Mouse (Mus musculus): ENCODE data around the gene Gm12117. TPM values are rescaled to one million over a fixed set of nuclear protein-coding genes. Genes with fewer than 3 reads are reported as not detected.

The Gm12117 gene
- polyA plus RNA-seq, 1 experiment from 2014 or later = not detected

DNA sequence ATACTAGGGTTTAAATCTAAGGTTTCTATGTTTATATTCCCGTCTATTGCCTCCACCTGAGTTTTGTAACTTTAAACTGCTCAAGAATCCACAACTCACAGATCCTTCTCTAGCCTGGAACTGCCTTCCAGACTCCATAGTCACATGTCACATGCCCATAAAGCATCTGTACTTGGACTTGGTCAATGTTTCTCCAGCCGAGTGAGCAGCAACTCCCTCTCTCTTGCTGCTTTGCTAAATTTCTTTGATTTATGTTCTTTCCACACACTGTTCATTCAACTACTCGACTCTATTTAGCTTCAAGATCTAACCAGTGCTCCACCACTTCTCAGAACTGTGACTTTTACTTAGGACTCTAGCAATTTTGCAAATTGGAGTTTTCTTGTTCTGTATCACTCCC lies 1.7 kb downstream of the Gm12117 start:
- 79% methylated on average over 3 of the region's 3 CpGs for WGBS

DNA sequence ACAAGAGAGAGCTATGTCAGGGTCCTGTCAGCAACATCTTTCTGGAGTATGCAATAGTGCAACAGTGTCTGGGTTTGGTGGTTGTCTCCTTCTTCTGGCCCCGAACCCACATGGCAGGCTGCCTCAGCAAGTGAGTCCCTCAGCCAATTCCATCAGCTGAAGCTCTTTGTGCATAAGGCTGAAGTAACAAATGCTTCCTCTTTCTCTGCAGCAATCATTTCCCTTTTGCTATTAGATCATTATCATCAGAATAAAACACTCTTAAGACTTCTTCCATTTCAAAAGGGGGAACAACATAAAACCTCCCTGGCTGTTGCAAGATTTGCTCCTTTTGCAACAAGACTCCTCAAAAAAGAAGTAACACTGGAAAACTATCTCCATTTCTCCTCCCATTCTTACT lies 2.2 kb downstream of the Gm12117 start:
- no peak overlapping the region for H3K4me2 ChIP-seq (ENCODE audit: low read length)
- H3K27ac ChIP-seq (ENCODE audit: low read depth, low read length) = no peak overlapping the region
- ATAC-seq (no peak), DNase-seq (ENCODE audit: low spot score) (no peak)
- no peak overlapping the region for H3K9ac ChIP-seq (ENCODE audit: low read length)
- no peaks in the 10 kb centered on the region for H3K36me3 ChIP-seq (ENCODE audit: control insufficient read depth, insufficient read depth, low read length)
- 82% methylated on average over 1 of the region's 1 CpGs for whole genome bisulfite sequencing
- H3K4me3 ChIP-seq (ENCODE audit: low read depth, low read length) = no peak overlapping the region
- no peaks in the 10 kb centered on the region for H3K9me3 ChIP-seq (replicated peaks; ENCODE audit: control insufficient read depth, low read length)
- H3K4me1 ChIP-seq (ENCODE audit: control insufficient read depth, insufficient read depth, low read length) = no peaks in the 10 kb centered on the region
- no peaks in the 10 kb centered on the region for H3K27me3 ChIP-seq (replicated peaks; ENCODE audit: control insufficient read depth, insufficient read depth, low read length)

More for the DNA sequence above, 1.7 kb downstream of the Gm12117 start:
- H3K27ac ChIP-seq (ENCODE audit: low read depth, low read length) = no peak overlapping the region
- DNase-seq (ENCODE audit: low spot score) (no peak), ATAC-seq (no peak)
- H3K9ac ChIP-seq (ENCODE audit: low read length) = no peak overlapping the region
- no peaks in the 10 kb centered on the region for H3K36me3 ChIP-seq (ENCODE audit: control insufficient read depth, insufficient read depth, low read length)
- H3K4me3 ChIP-seq (ENCODE audit: low read depth, low read length) = no peak overlapping the region
- H3K4me1 ChIP-seq (ENCODE audit: control insufficient read depth, insufficient read depth, low read length) = no peaks in the 10 kb centered on the region
- H3K27me3 ChIP-seq (replicated peaks; ENCODE audit: control insufficient read depth, insufficient read depth, low read length) = no peaks in the 10 kb centered on the region
- no peak overlapping the region for H3K4me2 ChIP-seq (ENCODE audit: low read length)
- H3K9me3 ChIP-seq (replicated peaks; ENCODE audit: control insufficient read depth, low read length) = no peaks in the 10 kb centered on the region

DNA sequence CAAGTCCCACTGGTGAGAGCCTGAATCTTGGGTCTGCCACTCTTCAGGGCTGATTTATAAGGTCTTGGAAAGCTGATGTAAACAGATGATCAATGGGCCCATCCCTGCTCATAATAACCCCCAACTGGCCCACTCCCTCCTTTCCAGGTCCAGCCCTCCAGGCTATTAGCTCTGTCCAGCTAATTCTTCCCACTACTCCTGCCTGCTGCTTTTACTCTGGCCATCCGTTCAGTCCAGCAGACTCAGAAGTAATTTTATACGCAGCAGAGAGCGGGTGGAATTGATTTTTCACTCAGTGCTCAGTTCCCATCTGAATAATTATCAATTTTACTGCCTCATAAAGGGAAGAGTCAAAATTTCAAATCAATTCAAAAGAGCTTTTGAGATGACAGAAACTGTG lies 36.2 kb downstream of the Gm12117 start:
- Histone ChIP-seq H3K36me3 (ENCODE audit: control insufficient read depth, insufficient read depth, low read length) (no peaks in the 10 kb centered on the region), H3K4me1 (ENCODE audit: control insufficient read depth, insufficient read depth, low read length) (no peaks in the 10 kb centered on the region), H3K27me3 (replicated peaks; ENCODE audit: control insufficient read depth, insufficient read depth, low read length) (no peaks in the 10 kb centered on the region), H3K4me3 (ENCODE audit: low read depth, low read length) (no peak overlapping the region), H3K4me2 (ENCODE audit: low read length) (no peak overlapping the region), H3K9me3 (replicated peaks; ENCODE audit: control insufficient read depth, low read length) (no peaks in the 10 kb centered on the region), H3K9ac (ENCODE audit: low read length) (no peak overlapping the region), H3K27ac (ENCODE audit: low read depth, low read length) (no peak overlapping the region)
- 81% methylated on average over 3 of the region's 3 CpGs for WGBS
- ATAC-seq (no peak), DNase-seq (ENCODE audit: low spot score) (no peak)

DNA sequence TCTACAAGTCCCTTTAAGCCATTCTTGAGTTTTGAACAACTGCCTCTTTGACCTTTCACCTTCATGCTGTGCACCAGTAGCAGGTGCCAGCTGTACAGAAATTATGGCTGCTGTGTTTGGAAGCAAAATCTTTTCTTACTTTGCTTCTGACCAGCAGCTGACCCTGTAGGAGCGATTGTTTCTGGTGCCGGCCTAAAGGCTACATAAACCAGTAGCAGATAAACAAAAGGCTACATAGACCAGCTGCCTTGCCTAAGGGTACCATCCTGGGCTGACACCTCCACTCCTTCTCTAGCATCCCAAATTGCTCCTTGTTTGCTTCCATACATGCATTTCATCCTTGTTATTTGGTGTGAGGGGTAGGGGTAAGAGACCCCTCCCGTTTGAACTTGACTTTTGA lies 42.4 kb downstream of the Gm12117 start:
- Histone ChIP-seq H3K4me1 (ENCODE audit: control insufficient read depth, insufficient read depth, low read length) (peaks cover 4% of the 10 kb centered on the region), H3K4me3 (ENCODE audit: low read depth, low read length) (no peak overlapping the region), H3K27me3 (replicated peaks; ENCODE audit: control insufficient read depth, insufficient read depth, low read length) (no peaks in the 10 kb centered on the region), H3K4me2 (ENCODE audit: low read length) (no peak overlapping the region), H3K27ac (ENCODE audit: low read depth, low read length) (no peak overlapping the region), H3K9me3 (replicated peaks; ENCODE audit: control insufficient read depth, low read length) (no peaks in the 10 kb centered on the region), H3K9ac (ENCODE audit: low read length) (no peak overlapping the region), H3K36me3 (ENCODE audit: control insufficient read depth, insufficient read depth, low read length) (no peaks in the 10 kb centered on the region)
- ATAC-seq = no peak
- DNase-seq (ENCODE audit: low spot score) = no peak
- 60% methylated on average over 3 of the region's 3 CpGs for WGBS

DNA sequence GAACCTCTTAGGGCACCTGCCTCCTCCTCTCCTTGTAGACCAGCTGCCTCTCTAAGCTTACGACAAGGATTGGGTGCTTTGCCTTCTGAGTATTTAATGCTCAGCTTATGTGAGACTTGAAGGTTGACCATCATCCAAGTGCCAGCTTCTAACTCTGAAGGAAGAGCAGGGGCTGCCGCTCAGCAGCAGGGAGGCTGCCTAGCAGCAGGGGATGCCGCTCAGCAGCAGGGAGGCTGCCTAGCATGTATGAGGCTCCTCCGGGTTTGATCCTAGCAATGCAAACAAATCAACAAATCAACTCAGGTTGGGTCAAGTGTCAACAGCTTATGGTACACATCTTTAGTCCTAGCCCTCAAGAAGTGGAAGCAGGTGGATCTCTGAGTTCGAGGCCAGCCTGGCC lies 44.5 kb downstream of the Gm12117 start:
- Histone ChIP-seq H3K4me2 (ENCODE audit: low read length) (no peak overlapping the region), H3K4me1 (ENCODE audit: control insufficient read depth, insufficient read depth, low read length) (peaks cover 4% of the 10 kb centered on the region), H3K27me3 (replicated peaks; ENCODE audit: control insufficient read depth, insufficient read depth, low read length) (no peaks in the 10 kb centered on the region), H3K27ac (ENCODE audit: low read depth, low read length) (no peak overlapping the region), H3K36me3 (ENCODE audit: control insufficient read depth, insufficient read depth, low read length) (no peaks in the 10 kb centered on the region), H3K9me3 (replicated peaks; ENCODE audit: control insufficient read depth, low read length) (no peaks in the 10 kb centered on the region), H3K4me3 (ENCODE audit: low read depth, low read length) (no peak overlapping the region), H3K9ac (ENCODE audit: low read length) (no peak overlapping the region)
- DNase-seq (ENCODE audit: low spot score) (no peak), ATAC-seq (no peak)
- WGBS = 75% methylated on average over 5 of the region's 5 CpGs

DNA sequence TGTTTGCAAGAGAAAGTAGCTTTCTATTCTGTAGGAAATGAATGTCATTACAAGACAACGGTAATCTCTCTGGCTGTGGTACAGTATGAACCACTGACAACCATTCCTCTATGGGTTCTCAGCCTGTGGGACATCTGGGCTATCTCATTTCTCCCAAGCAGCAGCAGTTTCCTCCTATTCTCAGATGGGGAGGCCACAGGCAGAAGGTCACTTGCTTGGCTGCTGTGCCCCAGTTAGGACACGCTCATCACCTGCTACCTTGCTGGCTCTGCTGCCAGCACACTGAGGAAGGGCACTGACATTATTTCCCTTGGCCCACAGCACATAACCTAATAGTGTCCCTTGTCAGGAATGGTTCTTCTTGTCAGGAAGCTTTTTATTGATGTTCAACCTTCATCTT lies 48.4 kb downstream of the Gm12117 start:
- Histone ChIP-seq H3K36me3 (ENCODE audit: control insufficient read depth, insufficient read depth, low read length) (no peaks in the 10 kb centered on the region), H3K4me2 (ENCODE audit: low read length) (no peak overlapping the region), H3K27me3 (replicated peaks; ENCODE audit: control insufficient read depth, insufficient read depth, low read length) (no peaks in the 10 kb centered on the region), H3K9ac (ENCODE audit: low read length) (no peak overlapping the region), H3K4me1 (ENCODE audit: control insufficient read depth, insufficient read depth, low read length) (no peaks in the 10 kb centered on the region), H3K4me3 (ENCODE audit: low read depth, low read length) (no peak overlapping the region), H3K9me3 (replicated peaks; ENCODE audit: control insufficient read depth, low read length) (no peaks in the 10 kb centered on the region), H3K27ac (ENCODE audit: low read depth, low read length) (no peak overlapping the region)
- WGBS = 98% methylated on average over 2 of the region's 2 CpGs
- DNase-seq (ENCODE audit: low spot score) (no peak), ATAC-seq (no peak)

DNA sequence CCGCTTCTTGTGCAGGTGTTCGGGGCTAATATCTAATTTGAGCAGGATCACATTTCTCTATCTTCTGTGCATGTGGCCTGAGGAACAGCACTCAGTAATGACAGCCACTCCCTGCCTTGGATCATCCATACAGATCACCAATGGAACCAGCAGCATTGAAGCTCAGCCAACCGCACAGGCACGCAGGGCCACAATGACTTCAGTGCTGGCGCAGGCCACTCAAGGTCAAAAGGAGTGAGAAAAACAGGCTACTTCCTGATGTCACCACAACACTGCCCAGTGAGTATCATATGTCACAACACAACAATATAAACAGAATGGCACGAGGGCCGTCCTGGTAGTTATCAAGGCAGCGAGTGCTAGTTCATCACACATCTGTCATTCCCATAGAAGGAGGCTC lies 50.0 kb downstream of the Gm12117 start:
- H3K4me3 ChIP-seq (ENCODE audit: low read depth, low read length) = no peak overlapping the region
- no peaks in the 10 kb centered on the region for H3K9me3 ChIP-seq (replicated peaks; ENCODE audit: control insufficient read depth, low read length)
- no peaks in the 10 kb centered on the region for H3K36me3 ChIP-seq (ENCODE audit: control insufficient read depth, insufficient read depth, low read length)
- ATAC-seq (no peak), DNase-seq (ENCODE audit: low spot score) (no peak)
- no peak overlapping the region for H3K4me2 ChIP-seq (ENCODE audit: low read length)
- no peak overlapping the region for H3K9ac ChIP-seq (ENCODE audit: low read length)
- H3K27me3 ChIP-seq (replicated peaks; ENCODE audit: control insufficient read depth, insufficient read depth, low read length) = no peaks in the 10 kb centered on the region
- 87% methylated on average over 8 of the region's 8 CpGs for WGBS
- no peaks in the 10 kb centered on the region for H3K4me1 ChIP-seq (ENCODE audit: control insufficient read depth, insufficient read depth, low read length)
- H3K27ac ChIP-seq (ENCODE audit: low read depth, low read length) = no peak overlapping the region

Other genes starting within 250 kb of the Gm12117 start
- 3.9 and 4.8 TPM in 2 replicates for gene Fgf18, start 129.3 kb downstream of the Gm12117 start, polyA plus RNA-seq (2014; fragmentation: Nextera tagmentation; extraction: Ambion mirVana)
- 506 and 646 TPM in 2 replicates for gene Npm1, start 113.5 kb downstream of the Gm12117 start, polyA plus RNA-seq (2014; fragmentation: Nextera tagmentation; extraction: Ambion mirVana)
- not detected in 2 replicates for gene Tlx3, start 73.1 kb downstream of the Gm12117 start, polyA plus RNA-seq (2014; fragmentation: Nextera tagmentation; extraction: Ambion mirVana)
- 5.8 and 9.3 TPM in 2 replicates for gene Ranbp17, start 237.0 kb upstream of the Gm12117 start, polyA plus RNA-seq (2014; fragmentation: Nextera tagmentation; extraction: Ambion mirVana)